Comparison of ENCODE assay signal across 13 mouse cellular contexts in the genomic region with DNA sequence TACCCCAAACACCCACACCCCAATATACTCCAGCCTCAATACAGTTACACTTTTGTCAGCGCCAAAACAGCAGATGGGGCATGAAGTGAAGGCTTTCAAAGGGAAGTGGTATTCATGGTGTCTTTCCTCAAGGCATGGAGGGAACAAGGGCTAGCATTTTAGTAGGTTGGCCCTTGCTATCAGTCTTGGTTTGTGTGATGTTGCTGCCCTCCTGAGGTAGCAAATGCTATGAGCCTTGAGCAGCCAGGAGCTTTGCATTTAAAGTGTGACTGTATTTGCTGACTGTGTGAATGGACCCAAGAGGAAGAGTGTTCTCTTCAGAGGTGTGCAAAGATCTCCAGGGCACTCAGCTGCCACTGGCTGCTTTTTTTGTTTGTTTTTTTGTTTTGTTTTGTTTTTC. TPM values are rescaled to one million over a fixed set of nuclear protein-coding genes. Genes with fewer than 3 reads are reported as not detected.
DNase-seq lines count a peak whose midpoint lies in the region; ATAC-seq and TF ChIP-seq lines count a peak whose summit lies in the region.
"Not testable (repeated sequence)": the region's sequence is repeated elsewhere in the genome, so short reads cannot be mapped to it uniquely, and the experiment has no call there.
"Had no signal": no experiment of that assay in that cellular context is flagged by ENCODE, and none has a peak within 500 bp of the region (broad histone marks: within the 10 kb centered on the region; RNA-seq: fewer than 3 reads in every experiment).

No protein-coding gene starts in this region.

- H3K79me2 ChIP-seq in heart, adult 2 months (replicated peaks; ENCODE audit: control insufficient read depth, insufficient read depth, low read length) = not testable (repeated sequence)

- not testable (repeated sequence) for H3K27ac ChIP-seq in heart, adult 2 months; midbrain, embryonic 16.5 days (ENCODE audit: low read length); stomach, postnatal 0 days (replicated peaks)

- 39% methylated on average over 1 of the region's 1 CpGs for WGBS in heart, adult 2 months
- WGBS in midbrain, embryonic 16.5 days = 66% methylated on average over 1 of the region's 1 CpGs
- 61% methylated on average over 1 of the region's 1 CpGs for WGBS in stomach, postnatal 0 days

- not testable (repeated sequence) for H3K4me3 ChIP-seq in heart, adult 2 months; midbrain, embryonic 16.5 days (ENCODE audit: low read depth, low read length); stomach, postnatal 0 days (ENCODE audit: low read depth, low read length)

- not testable (repeated sequence) for H3K9ac ChIP-seq in heart, adult 2 months (ENCODE audit: low read depth, low read length); midbrain, embryonic 16.5 days (ENCODE audit: low read depth, low read length); stomach, postnatal 0 days (ENCODE audit: low read length)

- TF ChIP-seq EP300 in heart, adult 2 months (IDR thresholded peaks at IDR 0.05; ENCODE audit: insufficient read depth, low read depth, low read length); stomach, postnatal 0 days (optimal IDR thresholded peaks at IDR 0.05): not testable (repeated sequence)

- H3K4me1 ChIP-seq in heart, adult 2 months (ENCODE audit: control insufficient read depth, insufficient read depth, low read length); midbrain, embryonic 16.5 days (ENCODE audit: control insufficient read depth, insufficient read depth, low read length); stomach, postnatal 0 days (replicated peaks; ENCODE audit: control insufficient read depth, insufficient read depth): not testable (repeated sequence)

- H3K9me3 ChIP-seq in midbrain, embryonic 16.5 days (replicated peaks; ENCODE audit: control insufficient read depth, low read length, poor library complexity, severe bottlenecking); stomach, postnatal 0 days (ENCODE audit: control insufficient read depth, low read length): not testable (repeated sequence)

- TF ChIP-seq POLR2A in heart, adult 2 months (IDR thresholded peaks at IDR 0.05; ENCODE audit: insufficient read depth, low read depth, low read length) = not testable (repeated sequence)

- not testable (repeated sequence) for H3K4me2 ChIP-seq in midbrain, embryonic 16.5 days (ENCODE audit: low read length); stomach, postnatal 0 days (replicated peaks; ENCODE audit: low read depth)

- not testable (repeated sequence) for H3K36me3 ChIP-seq in heart, adult 2 months (ENCODE audit: control insufficient read depth, insufficient read depth, low read length); midbrain, embryonic 16.5 days (ENCODE audit: control insufficient read depth, insufficient read depth, low read length); stomach, postnatal 0 days (ENCODE audit: control insufficient read depth, insufficient read depth, low read length)

- intact Hi-C loops in heart, adult 2 months (cut with DNase I) = loop anchor here (2.0 kb wide), 1 partner anchor 199 kb away; no protein-coding TSS in a partner anchor
- intact Hi-C loops in left cerebral cortex, postnatal 14 days (cut with DNase I) = loop anchor here (2.0 to 10.0 kb wide), 2 partner anchors 199 to 223 kb away; no protein-coding TSS in a partner anchor

- peak; percentile 55 for TF ChIP-seq CTCF in heart, adult 2 months (IDR thresholded peaks at IDR 0.05)
- TF ChIP-seq CTCF in stomach, postnatal 0 days (IDR thresholded peaks at IDR 0.05; ENCODE audit: low read depth) = peak; percentile 66

- ATAC-seq in midbrain, embryonic 16.5 days = peak; percentile 67; the same call in 1 of the 2 replicates
- peak; percentile 70 for ATAC-seq in stomach, postnatal 0 days (ENCODE audit: low FRiP score, low TSS enrichment)

- DNase-seq in A20 (ENCODE audit: low read depth, low spot score) = peak; percentile 60
- peak; percentile 28 for DNase-seq in T-cell, adult 2 months (ENCODE audit: low spot score)
- DNase-seq in cerebellum, postnatal 36 days = peak; percentile 23 to 41
- not testable (repeated sequence) for DNase-seq in heart, adult 2 months; stomach, postnatal 0 days (ENCODE audit: low spot score)
- peak; percentile 46 for DNase-seq in kidney, adult 9 months
- DNase-seq in left cerebral cortex, postnatal 14 days (ENCODE audit: low spot score in 2 of 2) = peak; percentile 55 to 56

- H3K27me3 ChIP-seq in heart, adult 2 months (ENCODE audit: control insufficient read depth, insufficient read depth, low read length); midbrain, embryonic 16.5 days (ENCODE audit: control insufficient read depth, insufficient read depth, low read depth, low read length); stomach, postnatal 0 days (ENCODE audit: control insufficient read depth, insufficient read depth, low read length): not testable (repeated sequence)

RNA-seq across cellular contexts. Expression of gene Als2cr12, which starts 1.8 kb away (rescaled TPM):
- not detected for total RNA-seq in heart, adult 2 months (2021)
- polyA plus RNA-seq in heart, adult 2 months (2012; rRNA removed) = 0.49 TPM in 1 of 2 replicates, not detected in the other
- total RNA-seq in left cerebral cortex, postnatal 14 days (2021) = not detected
- polyA plus RNA-seq in midbrain, embryonic 16.5 days (2015; fragmentation: Nextera tagmentation; extraction: Ambion mirVana) = not detected in 2 replicates
- 0.56 and 0.91 TPM in 2 replicates for polyA plus RNA-seq in stomach, postnatal 0 days (2015; fragmentation: Nextera tagmentation; extraction: Ambion mirVana)
- total RNA-seq: left cerebral cortex, adult 8-10 months had no signal
- polyA plus RNA-seq: heart, embryonic 12.5 days; intestine, embryonic 14.5 days; liver, embryonic 13.5 days; midbrain, embryonic 11.5 days had no signal

RNA-seq across cellular contexts. Expression of gene Cflar, which starts 13.7 kb away (rescaled TPM):
- 10 to 100 TPM; 50.2 to 63.0 TPM for total RNA-seq in heart, adult 2 months (2021)
- polyA plus RNA-seq in heart, adult 2 months (2012; rRNA removed) = 21.7 and 39.1 TPM in 2 replicates
- 10 to 100 TPM; 24.0 to 24.5 TPM for total RNA-seq in left cerebral cortex, postnatal 14 days (2021)
- 11.1 and 19.9 TPM in 2 replicates for polyA plus RNA-seq in midbrain, embryonic 16.5 days (2015; fragmentation: Nextera tagmentation; extraction: Ambion mirVana)
- 43.6 and 45.3 TPM in 2 replicates for polyA plus RNA-seq in stomach, postnatal 0 days (2015; fragmentation: Nextera tagmentation; extraction: Ambion mirVana)
